Mouse (Mus musculus): ENCODE measurements at regions not wholly inside any gene's neighbourhood (a gene's known extent, or its start where the extent isn't known, plus 50 kb on each side); places are given as distances from the start of the nearest gene placed in this dataset.

DNA sequence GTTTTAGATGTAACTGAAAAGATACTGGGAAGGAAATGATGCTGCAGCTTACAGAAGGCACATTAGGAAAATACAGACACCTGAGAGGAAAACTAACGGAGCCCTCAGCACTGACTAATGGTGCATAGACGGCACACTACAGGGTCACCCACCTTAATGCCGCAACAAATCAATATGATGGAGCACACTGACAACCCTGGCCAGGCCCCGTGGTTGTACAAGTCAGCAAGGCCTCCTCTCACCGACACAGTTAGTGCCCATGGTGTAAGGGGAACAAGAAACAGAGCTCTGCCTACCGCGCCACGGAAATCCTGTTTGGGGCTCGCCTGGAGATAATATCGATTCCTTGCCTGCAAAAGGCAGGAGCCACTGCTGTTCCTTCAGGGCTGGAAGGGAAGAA lies 273.9 kb downstream of the Prim2 start:
- no peak for DNase-seq

DNA sequence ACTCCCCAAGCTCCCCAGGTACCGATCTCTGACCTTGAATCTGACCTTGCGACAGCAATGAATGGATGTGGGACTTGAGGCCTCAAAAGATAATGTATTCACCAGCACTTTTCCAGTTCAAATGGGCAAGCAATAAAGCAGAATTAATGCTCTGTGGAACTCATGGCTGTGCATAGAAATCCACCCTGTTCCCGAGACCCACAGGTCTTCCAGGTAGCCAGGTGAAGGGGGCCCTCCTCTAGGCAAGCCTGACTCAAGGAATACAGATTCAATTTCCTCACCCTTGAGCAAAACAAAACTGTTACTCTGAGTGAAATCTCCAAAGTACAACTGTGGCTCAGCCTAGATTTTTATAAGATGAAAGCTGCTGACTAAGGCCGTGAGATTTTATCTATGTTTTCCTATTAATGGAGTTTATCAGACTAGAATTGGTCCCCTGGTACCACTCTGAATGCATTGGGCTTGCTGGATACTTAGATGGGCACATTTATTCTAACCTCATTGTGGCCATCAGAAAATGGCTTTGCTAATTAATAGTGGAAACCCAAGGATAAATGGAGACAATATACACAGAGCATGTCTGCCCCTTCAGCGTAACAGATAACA lies 274.5 kb downstream of the Prim2 start:
- no peak for DNase-seq

DNA sequence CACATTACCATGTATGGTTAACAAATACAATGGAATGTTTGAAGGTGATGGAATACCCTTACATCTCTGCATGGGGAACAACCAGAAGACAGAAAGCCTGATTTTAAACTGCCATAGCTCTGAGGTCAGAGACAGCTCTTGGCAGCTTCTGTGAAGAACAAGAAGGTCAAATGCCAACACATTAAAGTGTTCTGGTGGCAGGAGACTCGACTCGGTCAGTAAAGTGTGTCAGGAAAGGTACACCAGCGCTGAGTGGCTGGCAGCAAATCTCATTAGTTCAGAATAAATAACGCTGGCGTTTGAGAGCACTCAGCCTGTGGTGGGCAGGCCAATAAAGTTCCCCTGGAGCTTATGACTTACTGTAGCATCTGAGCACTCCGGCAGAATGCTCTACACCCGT lies 298.8 kb downstream of the Prim2 start:
- DNase-seq, result no peak

DNA sequence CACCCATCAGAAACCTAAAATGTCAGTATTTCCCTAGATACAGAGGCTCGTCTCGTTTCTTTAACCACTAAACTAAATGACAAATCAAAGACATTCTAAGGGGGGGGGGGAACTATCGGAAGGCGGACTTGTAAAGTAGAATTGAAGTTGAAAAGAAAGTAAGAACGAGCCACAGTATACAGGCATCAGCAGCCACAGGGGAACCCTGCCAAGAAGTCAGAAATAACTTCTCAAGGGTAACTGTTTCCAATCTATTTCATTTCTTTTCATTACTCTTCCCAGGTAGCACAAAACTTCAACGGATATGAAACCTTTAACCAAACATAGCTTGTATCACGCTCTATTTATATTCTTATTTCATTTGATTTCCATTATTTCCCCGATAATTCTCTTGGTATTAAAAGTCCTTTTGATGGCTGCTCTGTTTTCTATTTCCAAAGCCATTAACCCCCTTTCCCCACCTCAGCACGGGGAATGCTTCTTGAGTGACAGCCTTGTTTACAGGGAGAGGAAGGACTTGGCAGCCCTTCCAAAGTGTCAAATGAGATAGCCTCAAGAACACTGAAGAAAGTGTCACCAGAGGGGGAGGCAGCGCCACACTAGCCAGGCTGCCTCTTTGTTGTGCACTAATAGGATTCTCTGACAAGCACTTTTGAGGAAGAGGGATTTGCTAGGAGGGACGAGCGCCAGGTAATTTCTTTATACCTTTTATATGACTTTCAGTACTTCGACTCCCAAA lies 306.7 kb downstream of the Prim2 start:
- DNase-seq, result no peak

DNA sequence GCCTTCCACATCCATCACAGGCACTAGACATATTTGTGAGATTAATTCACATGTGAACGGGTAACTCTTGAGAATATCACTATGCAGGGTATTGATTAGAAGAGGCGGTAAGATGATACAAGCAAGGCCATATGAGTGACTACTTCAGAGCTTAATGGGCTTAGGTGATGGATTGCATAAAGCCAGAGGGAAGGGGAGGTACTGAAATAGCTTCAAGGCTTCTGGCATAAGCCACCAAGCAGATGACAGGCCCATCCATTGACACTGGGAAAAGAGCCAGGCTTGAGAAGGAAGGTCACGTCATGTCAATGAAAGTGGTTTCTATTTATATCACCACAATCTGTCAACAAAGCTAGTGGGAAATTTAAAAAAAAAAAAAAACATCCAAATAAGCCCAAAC lies 335.5 kb downstream of the Prim2 start:
- peak; percentile 2 for DNase-seq

All from lung, postnatal 14 days (tissue).